Mouse (Mus musculus): Measurements from ENCODE around the gene Cphx3. TPM values are rescaled to one million over a fixed set of nuclear protein-coding genes. Genes with fewer than 3 reads are reported as not detected.

Cphx3 gene
- polyA plus RNA-seq (2015; fragmentation: Nextera tagmentation; extraction: Ambion mirVana): not detected in 2 replicates

DNA sequence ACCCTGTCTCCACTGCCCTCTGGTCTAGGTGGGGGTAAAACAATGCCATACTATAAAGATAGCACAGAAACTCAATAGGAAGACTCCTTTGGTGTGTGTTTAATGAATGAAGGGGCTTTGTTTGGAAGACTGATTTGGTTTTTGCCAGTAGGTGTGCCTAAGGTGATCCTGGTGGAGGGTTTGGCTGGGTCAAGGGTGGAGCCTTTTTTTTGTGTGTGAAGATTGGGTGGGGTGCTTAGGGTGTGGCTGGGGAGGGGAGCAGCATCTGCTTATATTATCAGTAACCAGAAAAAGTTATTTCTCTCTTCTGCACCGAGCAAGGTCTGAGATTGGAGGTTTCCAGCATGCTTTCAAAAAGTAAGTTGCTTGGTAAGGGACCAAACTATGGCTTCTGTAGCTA, at the start of gene Cphx3:
TSS of gene Cphx3 (plus strand) at position 301 of the 400 bp plus-strand sequence.

DNA sequence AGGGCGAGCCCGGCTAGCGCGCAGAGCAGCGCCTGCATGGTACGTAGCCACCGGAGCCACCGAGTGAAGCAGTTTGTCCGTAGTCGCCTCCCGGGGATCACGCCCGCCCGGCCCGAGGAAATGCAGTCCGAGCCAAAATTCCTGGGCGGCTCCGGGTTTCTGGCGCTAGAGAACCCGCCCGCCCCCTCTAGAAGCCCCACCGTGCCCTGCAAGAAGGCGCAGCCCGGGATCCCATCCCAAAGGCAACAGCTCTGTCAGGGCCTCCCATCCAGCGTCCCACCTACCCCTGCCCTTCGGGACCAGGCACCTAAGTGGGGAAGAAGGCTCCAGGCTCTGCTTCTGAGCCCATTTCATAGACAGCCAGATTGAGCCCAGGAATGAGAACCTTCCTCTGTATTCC, 39.5 kb upstream of the Cphx3 start, which contains the start of gene Gm9780:
TSS of gene Gm9780 (minus strand) at position 101 of the 400 bp plus-strand sequence.

DNA sequence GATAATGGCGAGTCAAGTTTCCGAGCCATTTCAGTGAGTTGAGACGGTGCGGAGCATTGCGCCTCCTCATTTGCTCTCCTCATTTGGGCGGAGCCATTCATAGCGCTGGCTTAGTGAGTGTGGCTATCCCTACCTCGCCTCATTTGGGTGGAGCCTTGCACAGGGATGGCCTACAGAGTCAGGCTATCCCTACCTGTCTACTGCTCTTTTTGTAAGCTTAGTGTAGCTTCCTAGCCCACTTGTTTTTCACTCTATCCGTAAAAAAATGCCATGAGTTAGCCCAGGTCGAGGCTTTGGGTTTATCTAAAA, 14.8 kb upstream of the Cphx3 start, which contains the start of gene Tmem254c:
TSS of gene Tmem254c (minus strand) at position 31 of the 309 bp plus-strand sequence.

DNA sequence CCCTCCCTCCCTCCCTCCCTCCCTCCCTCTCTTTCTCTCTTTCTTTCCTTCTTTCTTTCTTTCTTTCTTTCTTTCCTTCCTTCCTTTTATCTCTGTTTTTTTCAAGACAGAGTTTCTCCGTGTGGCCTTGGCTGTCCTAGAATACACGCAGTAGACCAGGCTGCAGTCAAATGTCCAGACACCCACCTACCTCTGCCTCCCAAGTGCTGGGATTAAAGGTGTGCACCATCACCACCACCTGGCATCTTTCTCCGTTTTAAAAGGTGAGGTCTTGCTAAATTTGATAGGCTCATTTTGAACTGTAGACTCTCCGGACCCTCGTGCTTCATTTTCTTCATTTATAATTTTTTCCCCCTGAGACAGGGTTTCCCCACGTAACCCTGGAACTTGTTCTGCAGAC, 881 bp upstream of the Cphx3 start, which contains the start of gene Cphx2:
TSS of gene Cphx2 (plus strand) at position 301 of the 400 bp plus-strand sequence.

DNA sequence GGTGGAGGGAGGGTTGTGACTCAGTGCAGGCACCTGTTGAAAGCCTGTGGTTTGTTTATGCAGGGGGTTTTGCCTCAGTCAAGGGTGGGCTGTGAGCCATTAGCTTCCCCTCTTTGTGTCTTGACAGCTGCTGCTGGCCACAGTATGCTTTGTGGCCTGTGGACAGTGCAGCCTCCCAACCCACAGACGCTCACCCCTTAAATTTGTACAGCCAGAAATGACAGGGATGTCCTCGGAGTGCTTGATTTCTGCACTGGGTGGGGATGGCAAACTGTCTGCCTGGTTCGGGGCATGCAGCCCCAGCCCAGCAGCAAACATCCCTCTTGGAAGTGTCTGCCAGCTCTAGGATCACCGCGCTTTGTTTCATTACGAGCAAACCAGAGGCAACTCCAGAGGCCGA, 36.1 kb downstream of the Cphx3 start, which contains the start of gene Duxbl2:
TSS of gene Duxbl2 (plus strand) at position 200 of the 400 bp plus-strand sequence.

DNA sequence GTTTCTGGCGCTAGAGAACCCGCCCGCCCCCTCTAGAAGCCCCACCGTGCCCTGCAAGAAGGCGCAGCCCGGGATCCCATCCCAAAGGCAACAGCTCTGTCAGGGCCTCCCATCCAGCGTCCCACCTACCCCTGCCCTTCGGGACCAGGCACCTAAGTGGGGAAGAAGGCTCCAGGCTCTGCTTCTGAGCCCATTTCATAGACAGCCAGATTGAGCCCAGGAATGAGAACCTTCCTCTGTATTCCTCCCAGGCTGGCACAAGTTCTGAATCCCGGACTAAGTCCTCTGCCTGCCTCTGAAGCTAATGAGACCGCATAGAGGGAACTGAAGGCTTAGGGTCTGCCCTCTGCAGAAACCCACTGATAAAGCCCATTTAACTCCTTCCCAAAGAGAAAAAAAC, 100.3 kb downstream of the Cphx3 start, which contains the start of gene Plac9b:
TSS of gene Plac9b (minus strand) at position 101 of the 400 bp plus-strand sequence.

DNA sequence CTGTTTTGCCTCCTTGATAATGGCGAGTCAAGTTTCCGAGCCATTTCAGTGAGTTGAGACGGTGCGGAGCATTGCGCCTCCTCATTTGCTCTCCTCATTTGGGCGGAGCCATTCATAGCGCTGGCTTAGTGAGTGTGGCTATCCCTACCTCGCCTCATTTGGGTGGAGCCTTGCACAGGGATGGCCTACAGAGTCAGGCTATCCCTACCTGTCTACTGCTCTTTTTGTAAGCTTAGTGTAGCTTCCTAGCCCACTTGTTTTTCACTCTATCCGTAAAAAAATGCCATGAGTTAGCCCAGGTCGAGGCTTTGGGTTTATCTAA, 124.8 kb downstream of the Cphx3 start, which contains the start of gene Tmem254b:
TSS of gene Tmem254b (minus strand) at position 116 of the 322 bp plus-strand sequence.

DNA sequence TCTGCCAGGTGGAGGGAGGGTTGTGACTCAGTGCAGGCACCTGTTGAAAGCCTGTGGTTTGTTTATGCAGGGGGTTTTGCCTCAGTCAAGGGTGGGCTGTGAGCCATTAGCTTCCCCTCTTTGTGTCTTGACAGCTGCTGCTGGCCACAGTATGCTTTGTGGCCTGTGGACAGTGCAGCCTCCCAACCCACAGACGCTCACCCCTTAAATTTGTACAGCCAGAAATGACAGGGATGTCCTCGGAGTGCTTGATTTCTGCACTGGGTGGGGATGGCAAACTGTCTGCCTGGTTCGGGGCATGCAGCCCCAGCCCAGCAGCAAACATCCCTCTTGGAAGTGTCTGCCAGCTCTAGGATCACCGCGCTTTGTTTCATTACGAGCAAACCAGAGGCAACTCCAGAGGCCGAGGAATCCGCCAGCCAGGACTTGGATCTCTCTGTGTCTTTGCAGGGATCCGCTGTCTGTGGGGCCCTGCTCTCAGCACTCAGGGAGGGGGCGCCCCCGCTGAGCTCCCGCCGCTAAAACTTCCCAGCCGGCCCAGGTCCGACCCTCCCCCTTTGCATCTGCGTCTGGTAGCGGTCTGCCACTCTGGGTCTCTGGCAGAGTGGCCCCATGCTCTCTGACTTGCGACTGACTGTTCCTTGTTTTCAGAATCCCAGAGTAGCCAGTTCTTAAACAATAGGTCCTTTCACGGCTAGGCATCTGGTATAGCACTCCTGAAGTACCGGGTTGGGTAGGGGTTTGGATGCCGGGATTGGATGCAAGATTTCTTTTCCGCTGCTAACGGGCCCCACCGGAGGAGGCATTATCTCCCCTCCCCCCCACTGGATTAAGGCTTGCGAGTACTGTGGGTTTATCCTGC, 175.9 kb downstream of the Cphx3 start, which contains the start of gene Duxbl3:
TSS of gene Duxbl3 (plus strand) at position 207 of the 862 bp plus-strand sequence.

Other genes with a start within 250 kb of the Cphx3 start
- gene Anxa11, start 240.1 kb upstream of the Cphx3 start, polyA plus RNA-seq (2015; fragmentation: Nextera tagmentation; extraction: Ambion mirVana): 30.5 and 33.0 TPM in 2 replicates
- 7.1 and 9.6 TPM in 2 replicates for gene Plac9a, start 179.2 kb upstream of the Cphx3 start, polyA plus RNA-seq (2015; fragmentation: Nextera tagmentation; extraction: Ambion mirVana)
- gene Tmem254a, start 154.6 kb upstream of the Cphx3 start, polyA plus RNA-seq (2015; fragmentation: Nextera tagmentation; extraction: Ambion mirVana): 2.7 and 3.7 TPM in 2 replicates
- not detected in 2 replicates for gene Cphx1, start 144.0 kb upstream of the Cphx3 start, polyA plus RNA-seq (2015; fragmentation: Nextera tagmentation; extraction: Ambion mirVana)
- 1.3 and 2.0 TPM in 2 replicates for gene Duxbl1, start 103.7 kb upstream of the Cphx3 start, polyA plus RNA-seq (2015; fragmentation: Nextera tagmentation; extraction: Ambion mirVana)
- gene Gm9780, start 39.6 kb upstream of the Cphx3 start, polyA plus RNA-seq (2015; fragmentation: Nextera tagmentation; extraction: Ambion mirVana): 146 and 171 TPM in 2 replicates
- 55.7 and 56.5 TPM in 2 replicates for gene Tmem254c, start 14.9 kb upstream of the Cphx3 start, polyA plus RNA-seq (2015; fragmentation: Nextera tagmentation; extraction: Ambion mirVana)
- not detected in 2 replicates for gene Cphx2, start 781 bp upstream of the Cphx3 start, polyA plus RNA-seq (2015; fragmentation: Nextera tagmentation; extraction: Ambion mirVana)
- gene Duxbl2, start 36.1 kb downstream of the Cphx3 start, polyA plus RNA-seq (2015; fragmentation: Nextera tagmentation; extraction: Ambion mirVana): 1.4 TPM in 2 replicates
- 135 and 174 TPM in 2 replicates for gene Plac9b, start 100.2 kb downstream of the Cphx3 start, polyA plus RNA-seq (2015; fragmentation: Nextera tagmentation; extraction: Ambion mirVana)
- gene Tmem254b, start 124.7 kb downstream of the Cphx3 start, polyA plus RNA-seq (2015; fragmentation: Nextera tagmentation; extraction: Ambion mirVana): 30.4 and 35.8 TPM in 2 replicates
- 0.44 and 0.53 TPM in 2 replicates for gene Duxbl3, start 175.7 kb downstream of the Cphx3 start, polyA plus RNA-seq (2015; fragmentation: Nextera tagmentation; extraction: Ambion mirVana)